Mouse (Mus musculus) brain, embryonic 14.5 days (tissue): Measurements from ENCODE around the gene Syne1.

Experiments used
- CTCF ChIP-seq: fragments of 200-500 bp; IDR thresholded peaks from 2 replicates; pipeline ENCODE4 v1.5.1; 2012; ENCODE audit warnings: inconsistent platforms, mild to moderate bottlenecking, moderate library complexity, borderline replicate concordance; ENCODE audit not compliant: insufficient read depth, insufficient read length; ENCODE audit errors: extremely low read depth
- POLR2A ChIP-seq: fragments of 200-500 bp; IDR thresholded peaks from 2 replicates; pipeline ENCODE4 v1.6.1; 2012; ENCODE audit warnings: mild to moderate bottlenecking, inconsistent platforms, borderline replicate concordance; ENCODE audit not compliant: poor library complexity, insufficient read depth, insufficient read length, severe bottlenecking; ENCODE audit errors: extremely low read depth

DNA sequence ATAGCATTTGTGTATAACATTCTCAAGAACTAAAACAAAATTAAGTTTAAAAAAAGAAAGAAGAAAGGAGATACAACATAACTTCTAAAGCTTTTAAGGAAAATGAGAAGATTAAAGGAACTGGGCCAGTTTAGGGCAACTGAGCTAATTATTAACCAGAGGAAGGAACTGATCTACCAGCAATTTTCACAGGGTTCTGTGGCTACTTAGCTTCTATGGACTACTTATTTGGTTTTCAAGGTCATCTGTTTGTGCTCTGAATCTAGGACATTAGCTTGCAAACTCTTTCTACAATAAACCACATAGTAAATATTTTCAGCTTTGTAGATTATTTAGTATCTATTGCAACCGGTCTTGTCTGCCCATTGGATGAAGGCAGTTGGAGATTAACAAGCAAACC, 420.8 kb downstream of the Syne1 start:
- TF ChIP-seq CTCF (no peak), POLR2A (no peak)
